Mouse (Mus musculus): ENCODE data around the gene Cycs.

GRCm38 (mm10) chr6:50590234-50590633 lies 23.9 kb upstream of the Cycs start:
- TF ChIP-seq USF1 (IDR thresholded peaks at IDR 0.05; ENCODE audit: low read depth) (no peak), MAX (IDR thresholded peaks at IDR 0.05) (no peak), MYOD1 (IDR thresholded peaks at IDR 0.05; ENCODE audit: control insufficient read depth, insufficient read length, low read depth) (no peak), CTCF (IDR thresholded peaks at IDR 0.05; ENCODE audit: control insufficient read depth, insufficient read depth, insufficient read length) (no peak), MYOG (IDR thresholded peaks at IDR 0.05; ENCODE audit: control insufficient read depth, extremely low read depth, insufficient read length) (no peak), CEBPB (IDR thresholded peaks at IDR 0.05; ENCODE audit: low read depth) (no peak)

Data from C2C12 (cell line).